In the genomic region with DNA sequence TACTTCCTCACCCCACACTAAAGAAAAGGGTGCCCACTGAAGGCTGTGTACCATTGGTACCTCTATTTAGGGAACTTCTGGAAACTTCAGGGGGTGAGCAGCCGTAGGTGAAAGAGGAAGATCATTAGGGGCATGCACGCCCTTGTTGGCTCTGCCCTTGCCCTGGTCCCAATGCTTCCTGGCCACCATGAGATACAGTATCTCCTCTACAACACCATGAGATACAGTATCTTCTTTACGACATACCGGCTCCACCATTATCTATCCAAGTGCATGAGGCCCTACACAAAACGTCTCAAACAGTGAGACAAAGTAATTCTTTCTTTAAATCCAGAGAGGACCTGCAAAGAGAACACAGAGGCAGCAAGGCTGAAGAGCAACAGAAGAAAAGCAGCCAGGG, we compare ENCODE assay signal across 24 mouse cellular contexts.
"Had no signal": no experiment of that assay in that cellular context is flagged by ENCODE, and none has a peak within 500 bp of the region (broad histone marks: within the 10 kb centered on the region; RNA-seq: fewer than 3 reads in every experiment).

No protein-coding gene starts in this region.

- H3K36me3 ChIP-seq: heart, embryonic 13.5 days; heart, embryonic 15.5 days; hindbrain, embryonic 13.5 days; hindbrain, embryonic 15.5 days; kidney, embryonic 15.5 days; limb, embryonic 10.5 days; limb, embryonic 12.5 days had no signal

- H3K4me2 ChIP-seq: heart, embryonic 11.5 days; heart, embryonic 13.5 days; heart, embryonic 15.5 days; hindbrain, embryonic 13.5 days; hindbrain, embryonic 15.5 days; kidney, embryonic 15.5 days; limb, embryonic 12.5 days had no signal

- DNase-seq: gastrocnemius, adult 2 months; gastrocnemius, postnatal 10 days; gastrocnemius, postnatal 25 days; heart, adult 18-20 months; heart, postnatal 14 days; heart, postnatal 36 days; kidney, adult 11 months; kidney, adult 2 months; kidney, adult 9 months; kidney, postnatal 14 days; kidney, postnatal 36 days; layer of hippocampus, adult 9-11 months had no signal

- H3K9me3 ChIP-seq: heart, embryonic 13.5 days; heart, embryonic 15.5 days; hindbrain, embryonic 13.5 days; hindbrain, embryonic 15.5 days; kidney, embryonic 15.5 days; limb, embryonic 10.5 days; limb, embryonic 12.5 days had no signal

- ATAC-seq: hindbrain, postnatal 0 days; intestine, embryonic 16.5 days had no signal

- H3K4me1 ChIP-seq: heart, embryonic 13.5 days; heart, embryonic 15.5 days; hindbrain, embryonic 13.5 days; hindbrain, embryonic 15.5 days; kidney, embryonic 15.5 days; limb, embryonic 10.5 days; limb, embryonic 12.5 days had no signal

- H3K4me3 ChIP-seq: gastrocnemius, adult 2 months; heart, embryonic 13.5 days; heart, embryonic 15.5 days; hindbrain, embryonic 13.5 days; hindbrain, embryonic 15.5 days; kidney, embryonic 15.5 days; left cerebral cortex, adult 2 months; limb, embryonic 10.5 days; limb, embryonic 12.5 days had no signal

- H3K27me3 ChIP-seq: heart, embryonic 13.5 days; heart, embryonic 15.5 days; hindbrain, embryonic 13.5 days; hindbrain, embryonic 15.5 days; kidney, embryonic 15.5 days; limb, embryonic 12.5 days had no signal

- H3K27ac ChIP-seq: gastrocnemius, adult 2 months; heart, embryonic 13.5 days; heart, embryonic 15.5 days; hindbrain, embryonic 13.5 days; hindbrain, embryonic 15.5 days; hindbrain, postnatal 0 days; kidney, embryonic 15.5 days; kidney, postnatal 0 days; left cerebral cortex, adult 2 months; limb, embryonic 10.5 days; limb, embryonic 12.5 days had no signal

- H3K9ac ChIP-seq: heart, embryonic 13.5 days; heart, embryonic 15.5 days; hindbrain, embryonic 13.5 days; hindbrain, embryonic 15.5 days; kidney, embryonic 15.5 days; limb, embryonic 12.5 days had no signal
